Mouse (Mus musculus): Measurements from ENCODE around the gene Nrxn1. TPM values are rescaled to one million over a fixed set of nuclear protein-coding genes. Genes with fewer than 3 reads are reported as not detected.
A peak's percentile ranks its signal among the peaks of the same experiment; 100 is the strongest.

The Nrxn1 gene
- polyA plus RNA-seq, 2 experiments, result 6.3 to 12.2 TPM

DNA sequence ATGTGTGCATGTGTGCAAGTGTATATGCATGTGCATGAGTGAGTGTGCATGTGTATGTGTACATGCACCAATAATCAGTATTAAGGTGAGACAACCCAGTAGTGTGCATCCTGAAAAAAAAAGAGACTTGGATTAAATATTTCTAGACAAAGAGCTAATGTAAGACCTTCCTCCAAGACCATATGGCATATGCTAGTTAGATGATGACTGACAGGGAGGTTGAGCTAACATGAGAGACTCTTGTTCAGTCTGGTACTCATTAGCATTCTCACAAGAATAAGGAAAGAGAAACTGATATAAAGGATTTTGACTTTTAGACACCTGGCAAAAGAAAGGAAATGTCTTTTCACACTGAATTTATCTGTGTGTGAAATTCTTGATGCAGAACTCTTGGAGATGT lies 408.7 kb downstream of the Nrxn1 start:
- no peak for TF ChIP-seq POLR2A (IDR thresholded peaks at IDR 0.05; ENCODE audit: borderline replicate concordance, extremely low read depth, insufficient read depth, insufficient read length)
- ATAC-seq (ENCODE audit: low FRiP score, low read depth), result no peak

DNA sequence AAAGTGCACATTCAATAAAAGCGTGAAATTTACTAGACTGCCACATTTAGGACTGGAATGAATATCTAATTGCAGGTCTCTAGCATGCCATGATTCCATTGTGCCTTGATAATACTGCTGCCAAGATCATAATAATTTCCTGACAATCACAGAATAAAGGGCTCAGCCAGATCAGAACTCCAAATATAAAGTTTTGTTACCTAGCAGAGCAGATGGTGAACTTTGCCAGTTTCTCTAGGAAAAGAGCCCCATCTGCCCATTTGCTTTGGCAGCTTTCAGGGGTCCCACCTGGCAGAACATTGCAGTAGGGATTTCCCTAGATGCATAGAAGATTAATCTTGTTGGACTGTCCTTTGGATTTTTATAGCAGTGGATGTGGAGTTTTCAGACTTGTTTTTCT lies 411.9 kb downstream of the Nrxn1 start:
- ATAC-seq (ENCODE audit: low FRiP score, low read depth) (no peak), DNase-seq (ENCODE audit: low spot score) (no peak)
- no peak overlapping the region for H3K27ac ChIP-seq (replicated peaks; ENCODE audit: low read depth, low read length)
- 84% methylated on average over 1 of the region's 1 CpGs for WGBS
- H3K36me3 ChIP-seq (ENCODE audit: control insufficient read depth, insufficient read depth, low read length), result no peaks in the 10 kb centered on the region
- H3K4me1 ChIP-seq (ENCODE audit: control insufficient read depth, insufficient read depth, low read length), result no peaks in the 10 kb centered on the region
- H3K9ac ChIP-seq (ENCODE audit: low read depth, low read length, severe bottlenecking), result no peak overlapping the region
- H3K9me3 ChIP-seq (ENCODE audit: control insufficient read depth, low read length), result no peaks in the 10 kb centered on the region
- H3K27me3 ChIP-seq (ENCODE audit: control insufficient read depth, insufficient read depth, low read length), result no peaks in the 10 kb centered on the region
- TF ChIP-seq POLR2A (IDR thresholded peaks at IDR 0.05; ENCODE audit: borderline replicate concordance, extremely low read depth, insufficient read depth, insufficient read length), result no peak
- H3K4me2 ChIP-seq (replicated peaks; ENCODE audit: low read depth, low read length, severe bottlenecking), result no peak overlapping the region
- H3K4me3 ChIP-seq (replicated peaks; ENCODE audit: low read length), result no peak overlapping the region

More for the DNA sequence above, 408.7 kb downstream of the Nrxn1 start:
- H3K4me2 ChIP-seq (replicated peaks; ENCODE audit: low read depth, low read length, severe bottlenecking), result no peak overlapping the region
- no peaks in the 10 kb centered on the region for H3K36me3 ChIP-seq (ENCODE audit: control insufficient read depth, insufficient read depth, low read length)
- H3K9ac ChIP-seq (ENCODE audit: low read depth, low read length, severe bottlenecking), result no peak overlapping the region
- H3K4me1 ChIP-seq (ENCODE audit: control insufficient read depth, insufficient read depth, low read length), result no peaks in the 10 kb centered on the region
- no peaks in the 10 kb centered on the region for H3K27me3 ChIP-seq (ENCODE audit: control insufficient read depth, insufficient read depth, low read length)
- H3K9me3 ChIP-seq (ENCODE audit: control insufficient read depth, low read length), result no peaks in the 10 kb centered on the region
- no peak overlapping the region for H3K27ac ChIP-seq (replicated peaks; ENCODE audit: low read depth, low read length)
- H3K4me3 ChIP-seq (replicated peaks; ENCODE audit: low read length), result no peak overlapping the region
- no peak for DNase-seq (ENCODE audit: low spot score)

DNA sequence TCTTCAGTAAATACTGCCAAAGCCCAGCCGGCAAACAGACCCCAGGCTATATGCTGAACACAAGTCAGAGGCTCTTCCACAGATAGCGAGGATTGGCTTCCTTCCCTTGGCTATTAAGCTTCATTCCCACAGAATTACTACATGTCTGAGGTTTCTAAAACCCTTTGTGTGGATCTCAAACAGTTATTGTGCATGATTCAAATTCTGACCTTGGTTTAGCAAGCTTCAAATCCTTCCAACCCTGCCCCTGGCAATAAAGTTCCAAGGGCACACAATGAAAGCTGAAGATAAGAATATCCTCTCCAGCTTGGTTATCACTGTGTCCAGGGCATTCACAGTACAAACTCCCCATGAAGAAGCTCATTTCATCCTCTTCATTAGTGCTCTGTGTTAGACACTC lies 416.2 kb downstream of the Nrxn1 start:
- Histone ChIP-seq H3K36me3 (ENCODE audit: control insufficient read depth, insufficient read depth, low read length) (no peaks in the 10 kb centered on the region), H3K4me3 (replicated peaks; ENCODE audit: low read length) (no peak overlapping the region), H3K9ac (ENCODE audit: low read depth, low read length, severe bottlenecking) (no peak overlapping the region), H3K27ac (replicated peaks; ENCODE audit: low read depth, low read length) (no peak overlapping the region), H3K9me3 (ENCODE audit: control insufficient read depth, low read length) (no peaks in the 10 kb centered on the region), H3K4me2 (replicated peaks; ENCODE audit: low read depth, low read length, severe bottlenecking) (no peak overlapping the region), H3K27me3 (ENCODE audit: control insufficient read depth, insufficient read depth, low read length) (no peaks in the 10 kb centered on the region), H3K4me1 (ENCODE audit: control insufficient read depth, insufficient read depth, low read length) (no peaks in the 10 kb centered on the region)
- DNase-seq (ENCODE audit: low spot score), result no peak
- no peak for ATAC-seq (ENCODE audit: low FRiP score, low read depth)
- 70% methylated on average over 2 of the region's 2 CpGs for WGBS
- TF ChIP-seq POLR2A (IDR thresholded peaks at IDR 0.05; ENCODE audit: borderline replicate concordance, extremely low read depth, insufficient read depth, insufficient read length), result no peak

DNA sequence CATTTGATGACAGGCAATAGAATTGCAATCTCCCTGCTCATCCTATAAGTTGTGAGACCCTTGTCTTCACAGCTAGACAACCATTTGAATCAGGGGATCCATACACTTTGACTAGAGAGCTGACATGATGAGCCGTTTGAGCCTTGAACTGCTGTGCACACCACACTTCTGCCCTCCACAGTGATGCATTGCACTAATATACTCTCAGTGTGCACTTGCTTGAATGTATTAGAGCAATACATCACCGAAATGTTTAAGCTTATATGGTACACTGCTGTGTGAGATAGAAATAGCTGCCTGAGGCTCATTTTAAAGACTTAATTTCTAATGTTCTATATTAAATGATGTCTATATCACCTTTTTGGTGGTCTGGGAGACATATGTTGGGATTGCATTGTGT lies 430.6 kb downstream of the Nrxn1 start:
- no peak overlapping the region for H3K9ac ChIP-seq (ENCODE audit: low read depth, low read length, severe bottlenecking)
- H3K27me3 ChIP-seq (ENCODE audit: control insufficient read depth, insufficient read depth, low read length), result no peaks in the 10 kb centered on the region
- WGBS, result 91% methylated on average over 2 of the region's 2 CpGs
- TF ChIP-seq POLR2A (IDR thresholded peaks at IDR 0.05; ENCODE audit: borderline replicate concordance, extremely low read depth, insufficient read depth, insufficient read length), result no peak
- no peaks in the 10 kb centered on the region for H3K36me3 ChIP-seq (ENCODE audit: control insufficient read depth, insufficient read depth, low read length)
- no peak for DNase-seq (ENCODE audit: low spot score)
- no peak overlapping the region for H3K4me3 ChIP-seq (replicated peaks; ENCODE audit: low read length)
- no peak for ATAC-seq (ENCODE audit: low FRiP score, low read depth)
- no peaks in the 10 kb centered on the region for H3K9me3 ChIP-seq (ENCODE audit: control insufficient read depth, low read length)
- H3K4me2 ChIP-seq (replicated peaks; ENCODE audit: low read depth, low read length, severe bottlenecking), result no peak overlapping the region
- no peaks in the 10 kb centered on the region for H3K4me1 ChIP-seq (ENCODE audit: control insufficient read depth, insufficient read depth, low read length)
- no peak overlapping the region for H3K27ac ChIP-seq (replicated peaks; ENCODE audit: low read depth, low read length)

DNA sequence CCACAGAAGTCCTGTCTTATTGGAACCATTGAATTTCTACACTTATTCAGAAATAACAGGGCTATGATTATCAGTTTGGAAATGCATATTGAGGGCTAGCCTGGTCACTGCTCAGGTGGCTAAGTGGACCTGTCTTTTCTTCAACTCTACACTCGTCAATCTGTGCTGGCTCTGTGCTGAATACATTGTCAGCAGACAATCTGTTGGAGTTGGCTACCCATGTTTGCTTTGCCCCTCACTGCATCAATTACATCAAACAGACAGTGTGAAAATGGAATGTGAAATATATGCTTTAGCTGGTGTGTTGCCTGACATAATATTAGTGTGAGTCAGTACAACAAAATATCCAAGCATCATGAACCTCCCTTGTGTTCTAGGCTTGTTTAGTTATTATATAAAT lies 438.4 kb downstream of the Nrxn1 start:
- H3K4me3 ChIP-seq (replicated peaks; ENCODE audit: low read length), result no peak overlapping the region
- H3K36me3 ChIP-seq (ENCODE audit: control insufficient read depth, insufficient read depth, low read length), result no peaks in the 10 kb centered on the region
- H3K4me2 ChIP-seq (replicated peaks; ENCODE audit: low read depth, low read length, severe bottlenecking), result no peak overlapping the region
- no peaks in the 10 kb centered on the region for H3K27me3 ChIP-seq (ENCODE audit: control insufficient read depth, insufficient read depth, low read length)
- no peak for TF ChIP-seq POLR2A (IDR thresholded peaks at IDR 0.05; ENCODE audit: borderline replicate concordance, extremely low read depth, insufficient read depth, insufficient read length)
- WGBS, result 83% methylated on average over 1 of the region's 1 CpGs
- no peak overlapping the region for H3K27ac ChIP-seq (replicated peaks; ENCODE audit: low read depth, low read length)
- ATAC-seq (ENCODE audit: low FRiP score, low read depth) (no peak), DNase-seq (ENCODE audit: low spot score) (no peak)
- H3K9ac ChIP-seq (ENCODE audit: low read depth, low read length, severe bottlenecking), result no peak overlapping the region
- H3K9me3 ChIP-seq (ENCODE audit: control insufficient read depth, low read length), result no peaks in the 10 kb centered on the region
- 0 out of 2 replicates have a peak, but pooled peaks cover 3% of the 10 kb centered on the region for H3K4me1 ChIP-seq (ENCODE audit: control insufficient read depth, insufficient read depth, low read length)

DNA sequence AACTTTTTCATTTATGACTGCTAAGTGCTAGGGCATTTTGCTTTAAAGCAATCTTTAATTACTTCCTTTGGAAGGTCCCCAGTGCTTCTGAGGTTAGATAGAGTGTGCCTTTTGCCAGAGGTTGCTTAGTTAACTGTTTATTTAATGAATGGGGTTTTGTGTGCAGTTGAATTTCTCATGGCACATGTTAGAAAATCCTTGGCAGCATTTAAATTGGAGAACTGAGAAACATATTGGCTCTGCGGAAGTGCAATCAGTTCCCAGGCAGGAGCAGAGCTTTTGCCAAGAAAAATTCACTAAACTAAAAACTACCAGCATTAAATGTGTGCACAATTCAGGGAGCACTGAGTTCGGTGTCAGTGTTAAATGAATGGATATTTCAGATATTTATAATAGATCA lies 439.5 kb downstream of the Nrxn1 start:
- H3K36me3 ChIP-seq (ENCODE audit: control insufficient read depth, insufficient read depth, low read length), result no peaks in the 10 kb centered on the region
- DNase-seq (ENCODE audit: low spot score) (peak; percentile 54), ATAC-seq (ENCODE audit: low FRiP score, low read depth) (peak; percentile 60; the same call in 1 of the 2 replicates)
- H3K4me3 ChIP-seq (replicated peaks; ENCODE audit: low read length), result no peak overlapping the region
- H3K9me3 ChIP-seq (ENCODE audit: control insufficient read depth, low read length), result no peaks in the 10 kb centered on the region
- no peak overlapping the region for H3K9ac ChIP-seq (ENCODE audit: low read depth, low read length, severe bottlenecking)
- no peak for TF ChIP-seq POLR2A (IDR thresholded peaks at IDR 0.05; ENCODE audit: borderline replicate concordance, extremely low read depth, insufficient read depth, insufficient read length)
- no peak overlapping the region for H3K4me2 ChIP-seq (replicated peaks; ENCODE audit: low read depth, low read length, severe bottlenecking)
- H3K4me1 ChIP-seq (ENCODE audit: control insufficient read depth, insufficient read depth, low read length), result 0 out of 2 replicates have a peak, but pooled peaks cover 3% of the 10 kb centered on the region
- H3K27me3 ChIP-seq (ENCODE audit: control insufficient read depth, insufficient read depth, low read length), result no peaks in the 10 kb centered on the region
- 37% methylated on average over 2 of the region's 2 CpGs for WGBS
- H3K27ac ChIP-seq (replicated peaks; ENCODE audit: low read depth, low read length), result no peak overlapping the region
